Mouse (Mus musculus) small intestine, adult 2 months (tissue): ENCODE measurements at regions not wholly inside any gene's neighbourhood (a gene's known extent, or its start where the extent isn't known, plus 50 kb on each side); places are given as distances from the start of the nearest gene placed in this dataset.

Experiments used
- H3K27ac ChIP-seq: fragments of 200-500 bp; 2 replicates; pipeline ENCODE4 v1.5.1; 2012; ENCODE audit warnings: low read depth, low read length, control low read depth, inconsistent platforms; ENCODE audit not compliant: insufficient read depth
- H3K27me3 ChIP-seq: fragments of 200-500 bp; 2 replicates; pipeline ENCODE4 v1.6.1; 2012; ENCODE audit warnings: mild to moderate bottlenecking, moderate library complexity, low read length, inconsistent platforms; ENCODE audit not compliant: control insufficient read depth, insufficient read depth
- H3K36me3 ChIP-seq: fragments of 200-500 bp; 2 replicates; pipeline ENCODE4 v1.6.1; 2012; ENCODE audit warnings: mild to moderate bottlenecking, low read length, control low read depth, inconsistent platforms; ENCODE audit not compliant: control insufficient read depth, insufficient read depth
- H3K4me1 ChIP-seq: fragments of 200-500 bp; 2 replicates; pipeline ENCODE4 v1.6.1; 2012; ENCODE audit warnings: low read length, inconsistent platforms, mixed read lengths; ENCODE audit not compliant: control insufficient read depth, insufficient read depth, insufficient read length
- H3K4me3 ChIP-seq: fragments of 200-500 bp; 2 replicates; pipeline ENCODE4 v1.5.1; 2012; ENCODE audit warnings: low read depth, mild to moderate bottlenecking, control low read depth, inconsistent platforms, low read length, moderate library complexity
- CTCF ChIP-seq: fragments of 200-500 bp; IDR thresholded peaks from 2 replicates; pipeline ENCODE4 v1.5.1; 2012; ENCODE audit warnings: low read depth, mild to moderate bottlenecking, control low read depth, inconsistent platforms, low read length, moderate library complexity, mixed read lengths; ENCODE audit not compliant: insufficient replicate concordance, insufficient read length; ENCODE audit errors: extremely low read depth
- POLR2A ChIP-seq: fragments of 200-500 bp; IDR thresholded peaks from 2 replicates; pipeline ENCODE4 v1.6.1; 2012; ENCODE audit warnings: low read depth, mild to moderate bottlenecking, control low read depth, inconsistent platforms, low read length, moderate library complexity
- WGBS: fragments of 180-500 bp; shearing (Covaris S2); methylation state at CpG from one replicate; pipeline ENCODE4 v1.1.7; 2018; 5-methylcytosine and 5-hydroxymethylcytosine counted together

- Histone ChIP-seq H3K27ac (no peak overlapping the region), H3K27me3 (no peaks in the 10 kb centered on the region), H3K4me1 (peaks cover 14% of the 10 kb centered on the region), H3K4me3 (no peak overlapping the region), H3K36me3 (no peaks in the 10 kb centered on the region)
- TF ChIP-seq POLR2A (no peak), CTCF (no peak)
- 26% methylated on average over 7 of the region's 7 CpGs for WGBS
Observed at GRCm38 (mm10) chr12:12810943-12811342, 130.8 kb downstream of the Mycn start.

GRCm38 (mm10) chr12:12810159-12810885 is 131.4 kb downstream of the Mycn start:
- 6% methylated on average over 16 of the region's 16 CpGs for WGBS
- Histone ChIP-seq H3K27me3 (no peaks in the 10 kb centered on the region), H3K4me1 (peaks cover 14% of the 10 kb centered on the region), H3K4me3 (no peak overlapping the region; the same call in 1 of the 2 replicates), H3K27ac (0 out of 2 replicates have a peak overlapping the region, but pooled peaks have one; percentile 5), H3K36me3 (no peaks in the 10 kb centered on the region)
- TF ChIP-seq POLR2A (no peak), CTCF (no peak)

GRCm38 (mm10) chr12:12808120-12808519 is 133.6 kb downstream of the Mycn start:
- no peaks in the 10 kb centered on the region for H3K36me3 ChIP-seq
- 91% methylated on average over 5 of the region's 5 CpGs for WGBS
- peaks cover 14% of the 10 kb centered on the region for H3K4me1 ChIP-seq
- no peak overlapping the region for H3K27ac ChIP-seq
- no peaks in the 10 kb centered on the region for H3K27me3 ChIP-seq
- no peak overlapping the region for H3K4me3 ChIP-seq
- TF ChIP-seq CTCF (no peak), POLR2A (no peak)

- 63% methylated on average over 2 of the region's 2 CpGs for WGBS
- TF ChIP-seq CTCF (no peak), POLR2A (no peak)
- no peaks in the 10 kb centered on the region for H3K36me3 ChIP-seq
- H3K27ac ChIP-seq = no peak overlapping the region
- H3K27me3 ChIP-seq = no peaks in the 10 kb centered on the region
- H3K4me1 ChIP-seq = peaks cover 4% of the 10 kb centered on the region; the same call in 1 of the 2 replicates
- no peak overlapping the region for H3K4me3 ChIP-seq
Observed at GRCm38 (mm10) chr12:12803602-12804001, 138.1 kb downstream of the Mycn start.

GRCm38 (mm10) chr12:12802396-12802795 is 139.3 kb downstream of the Mycn start:
- Histone ChIP-seq H3K36me3 (no peaks in the 10 kb centered on the region), H3K4me3 (no peak overlapping the region), H3K27me3 (no peaks in the 10 kb centered on the region), H3K4me1 (peaks cover 4% of the 10 kb centered on the region; the same call in 1 of the 2 replicates), H3K27ac (no peak overlapping the region)
- TF ChIP-seq CTCF (no peak), POLR2A (no peak)
- WGBS = 62% methylated on average over 11 of the region's 11 CpGs

- H3K27me3 ChIP-seq = no peaks in the 10 kb centered on the region
- WGBS = 89% methylated on average over 11 of the region's 11 CpGs
- H3K4me3 ChIP-seq = no peak overlapping the region
- H3K27ac ChIP-seq = no peak overlapping the region
- TF ChIP-seq CTCF = no peak
- no peak for TF ChIP-seq POLR2A
- no peaks in the 10 kb centered on the region for H3K36me3 ChIP-seq
- H3K4me1 ChIP-seq = peaks cover 4% of the 10 kb centered on the region; the same call in 1 of the 2 replicates
Observed at GRCm38 (mm10) chr12:12801700-12802099, 140.0 kb downstream of the Mycn start.

- Histone ChIP-seq H3K27ac (peak overlapping the region; percentile 60), H3K4me3 (no peak overlapping the region), H3K4me1 (peaks cover 4% of the 10 kb centered on the region; the same call in 1 of the 2 replicates), H3K27me3 (no peaks in the 10 kb centered on the region), H3K36me3 (no peaks in the 10 kb centered on the region)
- TF ChIP-seq CTCF (no peak), POLR2A (no peak)
- 32% methylated on average over 6 of the region's 6 CpGs for WGBS
Observed at GRCm38 (mm10) chr12:12800120-12800519, 141.6 kb downstream of the Mycn start.
